Mouse (Mus musculus) heart, embryonic 13.5 days (tissue): Measurements from ENCODE around the gene Gadd45gip1. TPM values are rescaled to one million over a fixed set of nuclear protein-coding genes. Genes with fewer than 3 reads are reported as not detected.

Experiments used
- ATAC-seq: fragments of 200-750 bp; cut with Nextera tagmentation; 2 replicates; pipeline ENCODE4 v1.8.0; 2017; ENCODE audit warnings: moderate TSS enrichment; ENCODE audit not compliant: insufficient number of reproducible peaks, low FRiP score, low TSS enrichment; ENCODE audit errors: extremely low read depth
- H3K27ac ChIP-seq: fragments of 300-500 bp; sonication (generic); replicated peaks from 2 replicates; pipeline ENCODE4 v1.5.1; 2015; ENCODE audit warnings: moderate library complexity, mild to moderate bottlenecking, inconsistent platforms
- H3K27me3 ChIP-seq: fragments of 300-500 bp; sonication (generic); replicated peaks from 2 replicates; pipeline ENCODE4 v1.6.1; 2015; ENCODE audit warnings: mild to moderate bottlenecking, inconsistent platforms
- H3K36me3 ChIP-seq: fragments of 300-500 bp; sonication (generic); 2 replicates; pipeline ENCODE4 v1.6.1; 2015; ENCODE audit warnings: mild to moderate bottlenecking, inconsistent platforms
- H3K4me1 ChIP-seq: fragments of 300-500 bp; sonication (generic); 2 replicates; pipeline ENCODE4 v1.6.1; 2015; ENCODE audit warnings: inconsistent platforms
- H3K4me2 ChIP-seq: fragments of 300-500 bp; sonication (generic); 2 replicates; pipeline ENCODE4 v1.6.1; 2015; ENCODE audit warnings: inconsistent platforms, mild to moderate bottlenecking, moderate library complexity
- H3K4me3 ChIP-seq: fragments of 300-500 bp; sonication (generic); 2 replicates; pipeline ENCODE4 v1.5.1; 2015; ENCODE audit warnings: moderate library complexity, mild to moderate bottlenecking, inconsistent platforms
- H3K9ac ChIP-seq: fragments of 300-500 bp; sonication (generic); 2 replicates; pipeline ENCODE4 v1.6.1; 2015; ENCODE audit warnings: inconsistent platforms, mild to moderate bottlenecking, moderate library complexity
- H3K9me3 ChIP-seq: fragments of 300-500 bp; sonication (generic); 2 replicates; pipeline ENCODE4 v1.6.1; 2016; ENCODE audit warnings: inconsistent platforms
- WGBS: fragments of 180-500 bp; shearing (Covaris S2); methylation state at CpG from one replicate; pipeline ENCODE4 v1.1.7; 2015; ENCODE audit warnings: mixed read lengths; 5-methylcytosine and 5-hydroxymethylcytosine counted together
- microRNA-seq: library from miRNA; unstranded; fragments of <30 nt; microRNA quantifications from one replicate; pipeline ENCODE4, GENCODE M21; 2016
- polyA plus RNA-seq: library from polyadenylated mRNA; unstranded; fragments of >200 nt; fragmentation: Nextera tagmentation; extraction: Ambion mirVana; gene quantifications from 2 replicates; pipeline ENCODE4 v1.2.1, GENCODE M21; 2015

Gene Gadd45gip1
- polyA plus RNA-seq, 1 experiment from 2014 or later = 50.2 TPM

- Histone ChIP-seq H3K4me3 (peak overlapping the region; percentile 59), H3K9ac (peak overlapping the region; percentile 80), H3K27me3 (no peaks in the 10 kb centered on the region), H3K4me2 (peak overlapping the region; percentile 98), H3K36me3 (peaks cover 22% of the 10 kb centered on the region), H3K4me1 (peaks cover 16% of the 10 kb centered on the region), H3K9me3 (no peaks in the 10 kb centered on the region), H3K27ac (no peak overlapping the region)
- WGBS = 72% methylated on average over 4 of the region's 4 CpGs
- no peak for ATAC-seq
Observed at GRCm38 (mm10) chr8:84873016-84873415, 41.7 kb downstream of the Gadd45gip1 start.

- no peak overlapping the region for H3K4me3 ChIP-seq
- ATAC-seq = no peak
- peaks cover 9% of the 10 kb centered on the region for H3K36me3 ChIP-seq
- 80% methylated on average over 3 of the region's 3 CpGs for WGBS
- no peak overlapping the region for H3K4me2 ChIP-seq
- no peak overlapping the region for H3K9ac ChIP-seq
- no peaks in the 10 kb centered on the region for H3K9me3 ChIP-seq
- H3K4me1 ChIP-seq = peaks cover 16% of the 10 kb centered on the region
- H3K27ac ChIP-seq = no peak overlapping the region
- H3K27me3 ChIP-seq = no peaks in the 10 kb centered on the region
Observed at GRCm38 (mm10) chr8:84874339-84874738, 43.0 kb downstream of the Gadd45gip1 start.

GRCm38 (mm10) chr8:84877297-84878035 is 46.1 kb downstream of the Gadd45gip1 start:
- 72% methylated on average over 3 of the region's 3 CpGs for WGBS
- Histone ChIP-seq H3K36me3 (no peaks in the 10 kb centered on the region), H3K27me3 (no peaks in the 10 kb centered on the region), H3K9me3 (no peaks in the 10 kb centered on the region), H3K4me1 (peaks cover 7% of the 10 kb centered on the region), H3K4me3 (no peak overlapping the region), H3K9ac (no peak overlapping the region), H3K27ac (no peak overlapping the region), H3K4me2 (no peak overlapping the region)
- no peak for ATAC-seq

GRCm38 (mm10) chr8:84878915-84879314 is 47.6 kb downstream of the Gadd45gip1 start:
- WGBS = 66% methylated on average over 1 of the region's 1 CpGs
- H3K27ac ChIP-seq = no peak overlapping the region
- no peaks in the 10 kb centered on the region for H3K27me3 ChIP-seq
- H3K4me2 ChIP-seq = no peak overlapping the region
- H3K9ac ChIP-seq = no peak overlapping the region
- no peaks in the 10 kb centered on the region for H3K9me3 ChIP-seq
- H3K4me3 ChIP-seq = no peak overlapping the region
- H3K4me1 ChIP-seq = no peaks in the 10 kb centered on the region
- no peaks in the 10 kb centered on the region for H3K36me3 ChIP-seq
- ATAC-seq = no peak

GRCm38 (mm10) chr8:84884728-84885127 is 53.4 kb downstream of the Gadd45gip1 start:
- Histone ChIP-seq H3K4me2 (no peak overlapping the region), H3K9me3 (no peaks in the 10 kb centered on the region), H3K36me3 (peaks cover 40% of the 10 kb centered on the region), H3K9ac (no peak overlapping the region), H3K27me3 (no peaks in the 10 kb centered on the region), H3K4me3 (no peak overlapping the region), H3K27ac (no peak overlapping the region), H3K4me1 (no peaks in the 10 kb centered on the region)
- ATAC-seq = no peak
- WGBS = 80% methylated on average over 4 of the region's 4 CpGs

Small RNA genes within 50 kb of the gene (microRNA-seq; reads per million reads assigned to microRNA genes)
- 3.7 reads per million, percentile 15 among the genes with 10 or more reads in this experiment for gene Mir7069

Other genes starting within 250 kb of the Gadd45gip1 start
- 43.0 and 44.8 TPM in 2 replicates for gene Ier2, start 168.7 kb upstream of the Gadd45gip1 start, polyA plus RNA-seq
- gene Trmt1, start 145.2 kb upstream of the Gadd45gip1 start, polyA plus RNA-seq = 47.6 and 51.6 TPM in 2 replicates
- gene Nacc1, start 143.7 kb upstream of the Gadd45gip1 start, polyA plus RNA-seq = 15.1 and 15.7 TPM in 2 replicates
- gene Lyl1, start 130.1 kb upstream of the Gadd45gip1 start, polyA plus RNA-seq = 15.4 and 17.1 TPM in 2 replicates
- gene G430095P16Rik, start 108.5 kb upstream of the Gadd45gip1 start, polyA plus RNA-seq = 7.8 and 8.9 TPM in 2 replicates
- gene Nfix, start 31.2 kb upstream of the Gadd45gip1 start, polyA plus RNA-seq = 10.0 and 11.7 TPM in 2 replicates
- gene Dand5, start 8.7 kb upstream of the Gadd45gip1 start, polyA plus RNA-seq = 6.3 and 6.6 TPM in 2 replicates
- gene Rad23a, start 9.1 kb downstream of the Gadd45gip1 start, polyA plus RNA-seq = 108 and 123 TPM in 2 replicates
- 711 and 772 TPM in 2 replicates for gene Calr, start 15.4 kb downstream of the Gadd45gip1 start, polyA plus RNA-seq
- gene Farsa, start 25.5 kb downstream of the Gadd45gip1 start, polyA plus RNA-seq = 58.3 and 63.1 TPM in 2 replicates
- 37.2 and 38.5 TPM in 2 replicates for gene Syce2, start 40.6 kb downstream of the Gadd45gip1 start, polyA plus RNA-seq
- 31.0 and 37.5 TPM in 2 replicates for gene Gcdh, start 62.4 kb downstream of the Gadd45gip1 start, polyA plus RNA-seq
- 4.9 and 15.6 TPM in 2 replicates for gene Klf1, start 70.4 kb downstream of the Gadd45gip1 start, polyA plus RNA-seq
- 5.3 and 5.9 TPM in 2 replicates for gene Dnase2a, start 77.0 kb downstream of the Gadd45gip1 start, polyA plus RNA-seq
- gene Mast1, start 105.8 kb downstream of the Gadd45gip1 start, polyA plus RNA-seq = 0.11 and 0.19 TPM in 2 replicates
- gene Rtbdn, start 115.5 kb downstream of the Gadd45gip1 start, polyA plus RNA-seq = 0.17 and 0.32 TPM in 2 replicates
- gene Gm49661, start 137.9 kb downstream of the Gadd45gip1 start, polyA plus RNA-seq = not detected in 2 replicates
- gene Prdx2, start 138.1 kb downstream of the Gadd45gip1 start, polyA plus RNA-seq = 733 and 747 TPM in 2 replicates
- 82.8 and 83.4 TPM in 2 replicates for gene Rnaseh2a, start 138.2 kb downstream of the Gadd45gip1 start, polyA plus RNA-seq
- gene Junb, start 147.2 kb downstream of the Gadd45gip1 start, polyA plus RNA-seq = 12.8 and 12.9 TPM in 2 replicates
- 7.2 and 7.3 TPM in 2 replicates for gene Hook2, start 159.1 kb downstream of the Gadd45gip1 start, polyA plus RNA-seq
- not detected in 2 replicates for gene Best2, start 183.0 kb downstream of the Gadd45gip1 start, polyA plus RNA-seq
- 113 and 127 TPM in 2 replicates for gene Asna1, start 193.8 kb downstream of the Gadd45gip1 start, polyA plus RNA-seq
- gene Trir, start 195.3 kb downstream of the Gadd45gip1 start, polyA plus RNA-seq = 73.4 and 75.1 TPM in 2 replicates
- 23.2 and 25.3 TPM in 2 replicates for gene Tnpo2, start 205.4 kb downstream of the Gadd45gip1 start, polyA plus RNA-seq
- gene Fbxw9, start 228.5 kb downstream of the Gadd45gip1 start, polyA plus RNA-seq = 18.5 and 19.8 TPM in 2 replicates
- 0.57 TPM in 1 of 2 replicates, not detected in the other for gene Gm5741, start 236.5 kb downstream of the Gadd45gip1 start, polyA plus RNA-seq
- 51.9 and 60.4 TPM in 2 replicates for gene Dhps, start 240.2 kb downstream of the Gadd45gip1 start, polyA plus RNA-seq
- gene Wdr83os, start 249.2 kb downstream of the Gadd45gip1 start, polyA plus RNA-seq = 118 and 120 TPM in 2 replicates
- gene Wdr83, start 249.8 kb downstream of the Gadd45gip1 start, polyA plus RNA-seq = 37.7 and 38.7 TPM in 2 replicates